In genomic region chr4:136434029-136434428, GRCm38 (mm10) we compare ENCODE assay signal across 18 mouse cellular contexts. TPM values are rescaled to one million over a fixed set of nuclear protein-coding genes. Genes with fewer than 3 reads are reported as not detected.
DNase-seq lines count a peak whose midpoint lies in the region; ATAC-seq and TF ChIP-seq lines count a peak whose summit lies in the region.
"Had no signal": no experiment of that assay in that cellular context is flagged by ENCODE, and none has a peak within 500 bp of the region (broad histone marks: within the 10 kb centered on the region; RNA-seq: fewer than 3 reads in every experiment).

No protein-coding gene starts in this region.

- peak; percentile 63 to 79 for DNase-seq in adrenal gland, adult (ENCODE audit: inconsistent age in 2 of 2, low spot score in 1 of 2)
- DNase-seq in adrenal gland, postnatal 4 days (ENCODE audit: low spot score in 2 of 2) = no peak
- peak; percentile 81 for DNase-seq in 3134 (ENCODE audit: extremely low read depth, insufficient read length, low spot score)
- peak; percentile 40 for DNase-seq in adrenal gland, adult 8-10 months
- DNase-seq in right cerebral cortex, postnatal 10 days (ENCODE audit: low spot score in 2 of 2) = no peak
- DNase-seq in left cerebral cortex, adult 9 months (ENCODE audit: low spot score in 2 of 2) = no peak
- DNase-seq: cerebellum, adult 8-10 months; heart, postnatal 10 days; kidney, adult 9 months had no signal

- no peaks in the 10 kb centered on the region for H3K27me3 ChIP-seq in myocyte (ENCODE audit: control insufficient read depth, insufficient read depth, insufficient read length)
- peaks cover 9% of the 10 kb centered on the region for H3K27me3 ChIP-seq in hindbrain, embryonic 12.5 days
- H3K27me3 ChIP-seq: forebrain, embryonic 15.5 days; neural tube, embryonic 15.5 days had no signal

- no peak overlapping the region for H3K27ac ChIP-seq in hindbrain, embryonic 12.5 days
- H3K27ac ChIP-seq: forebrain, embryonic 15.5 days; hindbrain, embryonic 15.5 days; liver, embryonic 14.5 days; midbrain, embryonic 10.5 days; neural tube, embryonic 15.5 days had no signal

- WGBS in hindbrain, embryonic 12.5 days = 91% methylated on average over 4 of the region's 4 CpGs

- no peak overlapping the region for H3ac ChIP-seq in myocyte (ENCODE audit: control insufficient read depth, insufficient read length)

- H3K9me3 ChIP-seq in hindbrain, embryonic 12.5 days (replicated peaks) = no peaks in the 10 kb centered on the region
- H3K9me3 ChIP-seq: forebrain, embryonic 15.5 days; hindbrain, embryonic 15.5 days; midbrain, embryonic 10.5 days; neural tube, embryonic 15.5 days had no signal

- H3K79me2 ChIP-seq in myocyte (ENCODE audit: control insufficient read depth, insufficient read depth) = no peaks in the 10 kb centered on the region

- peak overlapping the region; percentile 64 for H3K4me2 ChIP-seq in myocyte (ENCODE audit: low read depth)
- H3K4me2 ChIP-seq in hindbrain, embryonic 12.5 days (replicated peaks) = no peak overlapping the region
- H3K4me2 ChIP-seq: forebrain, embryonic 15.5 days; hindbrain, embryonic 15.5 days; neural tube, embryonic 15.5 days had no signal

- H3K36me3 ChIP-seq in myocyte (ENCODE audit: control insufficient read depth, insufficient read depth) = no peaks in the 10 kb centered on the region
- no peaks in the 10 kb centered on the region for H3K36me3 ChIP-seq in hindbrain, embryonic 12.5 days
- H3K36me3 ChIP-seq: forebrain, embryonic 15.5 days; hindbrain, embryonic 15.5 days; midbrain, embryonic 10.5 days; neural tube, embryonic 15.5 days had no signal

- H3K4me1 ChIP-seq in hindbrain, embryonic 12.5 days = peaks cover 14% of the 10 kb centered on the region

- peak; percentile 32 for TF ChIP-seq POLR2A in myocyte (IDR thresholded peaks at IDR 0.05; ENCODE audit: insufficient read length, low read depth)

- no peak for ATAC-seq in hindbrain, embryonic 12.5 days (ENCODE audit: low FRiP score)
- ATAC-seq: forebrain, embryonic 15.5 days had no signal

- H3K9ac ChIP-seq in hindbrain, embryonic 12.5 days = no peak overlapping the region
- H3K9ac ChIP-seq: forebrain, embryonic 15.5 days; hindbrain, embryonic 15.5 days; liver, embryonic 14.5 days; neural tube, embryonic 15.5 days had no signal

- no peak overlapping the region for H3K4me3 ChIP-seq in myocyte
- H3K4me3 ChIP-seq in hindbrain, embryonic 12.5 days = no peak overlapping the region
- H3K4me3 ChIP-seq: forebrain, embryonic 15.5 days; hindbrain, embryonic 15.5 days; midbrain, embryonic 10.5 days; neural tube, embryonic 15.5 days had no signal

TF ChIP-seq in myocyte, 11 proteins besides CTCF, POLR2A, EP300 and RAD21:
- no peak for TF ChIP-seq MYOG (IDR thresholded peaks at IDR 0.05; ENCODE audit: control insufficient read depth in 1 of 3, insufficient read depth in 1 of 3, insufficient read length in 2 of 3, low read depth in 2 of 3)
- TF ChIP-seq MYOD1 (IDR thresholded peaks at IDR 0.05; ENCODE audit: control insufficient read depth in 1 of 3, insufficient read length in 2 of 3, low read depth in 2 of 3) = peak in 1 of 3 experiments; percentile 30
TF ChIP-seq in myocyte: peak in this region for 1.

RNA-seq across cellular contexts. Expression of gene Htr1d, which starts 10.7 kb away (rescaled TPM):
- under 1 TPM; 0.34 to 0.99 TPM for total RNA-seq in adrenal gland, postnatal 4 days (2021)
- under 1 TPM in 1 of 4 experiments, not detected in 3; 0.19 TPM for total RNA-seq in adrenal gland, adult 8-10 months (2022)
- 0.11 TPM for polyA plus RNA-seq in myocyte (2012; fragmentation: generic; extraction: Trizol)
- 0.26 and 0.50 TPM in 2 replicates for polyA plus RNA-seq in hindbrain, embryonic 12.5 days (2016; fragmentation: Nextera tagmentation; extraction: Ambion mirVana)
- total RNA-seq: gastrocnemius, adult 18-20 months; heart, postnatal 10 days had no signal
- polyA plus RNA-seq: liver, embryonic 14.5 days; spleen, adult 2 months had no signal

RNA-seq across cellular contexts. Expression of gene 6030445D17Rik, which starts 28.0 kb away (rescaled TPM):
- total RNA-seq in adrenal gland, postnatal 4 days (2021) = under 1 TPM; 0.40 to 0.50 TPM
- total RNA-seq in adrenal gland, adult 8-10 months (2022) = under 1 TPM; 0.31 to 0.92 (median 0.50) TPM
- polyA plus RNA-seq in myocyte (2012; fragmentation: generic; extraction: Trizol) = 0.46 TPM
- 0.12 TPM in 1 of 2 replicates, not detected in the other for polyA plus RNA-seq in hindbrain, embryonic 12.5 days (2016; fragmentation: Nextera tagmentation; extraction: Ambion mirVana)

RNA-seq across cellular contexts. Expression of gene Luzp1, which starts 35.5 kb away (rescaled TPM):
- 10 to 100 TPM; 35.7 to 39.8 TPM for total RNA-seq in adrenal gland, postnatal 4 days (2021)
- total RNA-seq in adrenal gland, adult 8-10 months (2022) = 10 to 100 TPM; 26.4 to 46.4 (median 40.1) TPM
- 12.5 TPM for polyA plus RNA-seq in myocyte (2012; fragmentation: generic; extraction: Trizol)
- polyA plus RNA-seq in hindbrain, embryonic 12.5 days (2016; fragmentation: Nextera tagmentation; extraction: Ambion mirVana) = 80.9 and 83.1 TPM in 2 replicates

Comparison
In these comparisons a context has a peak if more than half of its experiments do, and no peak if none do; other contexts are left out.
1. DNase-seq: peak in adrenal gland, adult (2 of 2), 3134 (single experiment) and adrenal gland, adult 8-10 months (single experiment); none in adrenal gland, postnatal 4 days (0 of 2), right cerebral cortex, postnatal 10 days (0 of 2) and left cerebral cortex, adult 9 months (0 of 2).